Mouse (Mus musculus) stomach, postnatal 0 days (tissue): ENCODE measurements around the gene Kcne1.
A peak's percentile ranks its signal among the peaks of the same experiment; 100 is the strongest.

Experiments used
- CTCF ChIP-seq: IDR thresholded peaks from 2 replicates; pipeline ENCODE4 v1.5.1; 2016; ENCODE audit warnings: antibody characterized with exemption, low read depth, mild to moderate bottlenecking, moderate library complexity
- EP300 ChIP-seq: optimal IDR thresholded peaks from 2 replicates; pipeline ENCODE3; 2016; ENCODE audit warnings: antibody characterized with exemption

DNA sequence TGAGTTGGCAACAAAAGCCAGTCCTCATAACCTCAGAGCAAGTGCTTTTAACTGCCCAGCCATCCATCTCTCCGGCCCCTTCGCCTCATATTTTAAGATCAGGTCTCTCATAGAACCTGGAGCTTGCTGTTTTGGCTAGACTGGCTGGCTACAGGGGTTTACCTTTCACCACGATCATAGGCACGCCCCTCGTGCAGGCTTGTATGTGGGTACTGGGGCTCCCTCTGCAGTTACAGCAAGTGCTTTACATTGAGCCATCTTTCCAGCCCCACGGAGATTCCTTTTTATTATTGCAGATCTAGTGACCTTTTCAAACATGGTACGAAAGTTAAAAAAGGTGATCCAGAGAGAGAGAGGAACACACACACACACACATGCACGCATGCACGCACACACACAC lies 24.7 kb downstream of the Kcne1 start:
- TF ChIP-seq EP300, result no peak
- peak; percentile 60 for TF ChIP-seq CTCF
